In the genomic region with DNA sequence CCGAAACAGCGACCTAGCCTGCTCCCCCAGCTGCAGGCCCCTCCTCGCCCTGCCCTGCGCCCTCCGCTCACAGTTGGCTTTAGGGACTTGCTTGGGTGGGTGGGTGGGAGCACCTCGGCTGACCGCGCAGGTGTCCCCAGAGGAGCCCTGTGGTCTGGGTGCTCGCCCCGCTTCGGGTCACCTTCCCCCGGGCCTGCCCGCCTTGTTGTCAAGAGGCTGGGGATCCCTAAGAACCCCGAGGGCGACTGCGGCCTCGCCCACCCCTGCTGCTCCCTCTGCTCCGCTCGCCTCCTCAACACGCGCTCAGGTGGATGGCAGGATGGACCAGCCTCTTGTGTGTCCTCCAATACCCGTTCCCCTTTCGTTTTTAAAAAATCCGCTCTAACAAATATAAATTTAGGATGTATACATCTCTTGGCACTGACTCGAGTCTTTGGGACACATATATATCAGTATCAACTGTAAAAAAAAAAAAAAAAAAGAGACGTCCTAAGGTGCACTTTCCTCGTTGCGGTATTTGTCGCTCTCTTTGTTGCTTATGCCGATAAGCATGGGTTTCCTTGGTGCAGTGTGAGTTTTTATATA, we compare ENCODE assay signal across 8 mouse cellular contexts. TPM values are rescaled to one million over a fixed set of nuclear protein-coding genes. Genes with fewer than 3 reads are reported as not detected.
A peak's percentile ranks its signal among the peaks of the same experiment; 100 is the strongest.
DNase-seq lines count a peak whose midpoint lies in the region; ATAC-seq and TF ChIP-seq lines count a peak whose summit lies in the region.

No protein-coding gene starts in this region.

- H3K4me3 ChIP-seq in E14TG2a.4 (replicated peaks; ENCODE audit: low read length), result peak overlapping the region; percentile 56; the same call in 1 of the 2 replicates
- H3K4me3 ChIP-seq in forebrain, postnatal 0 days (ENCODE audit: low read depth, low read length), result peak overlapping the region; percentile 36
- peak overlapping the region; percentile 41 for H3K4me3 ChIP-seq in liver, embryonic 16.5 days (ENCODE audit: low read depth, low read length)

- no peaks in the 10 kb centered on the region for H3K36me3 ChIP-seq in E14TG2a.4 (ENCODE audit: insufficient read depth, low read length)
- no peaks in the 10 kb centered on the region for H3K36me3 ChIP-seq in forebrain, postnatal 0 days (ENCODE audit: insufficient read depth)
- H3K36me3 ChIP-seq in liver, embryonic 16.5 days (ENCODE audit: control insufficient read depth, insufficient read depth), result no peaks in the 10 kb centered on the region

- H3K4me1 ChIP-seq in E14TG2a.4 (replicated peaks; ENCODE audit: low read depth, low read length), result peaks cover 44% of the 10 kb centered on the region
- H3K4me1 ChIP-seq in forebrain, postnatal 0 days (ENCODE audit: insufficient read depth), result no peaks in the 10 kb centered on the region
- H3K4me1 ChIP-seq in liver, embryonic 16.5 days (ENCODE audit: control insufficient read depth, low read depth, low read length), result peaks cover 2% of the 10 kb centered on the region

- 6% methylated on average over 26 of the region's 30 CpGs for WGBS in forebrain, postnatal 0 days
- WGBS in liver, embryonic 16.5 days (ENCODE audit: insufficient replicate concordance), result 5% methylated on average over 28 of the region's 30 CpGs

- H3K9me3 ChIP-seq in E14TG2a.4 (ENCODE audit: low read length), result no peaks in the 10 kb centered on the region
- no peaks in the 10 kb centered on the region for H3K9me3 ChIP-seq in forebrain, postnatal 0 days (ENCODE audit: low read length)
- H3K9me3 ChIP-seq in liver, embryonic 16.5 days (replicated peaks; ENCODE audit: control insufficient read depth, low read length), result no peaks in the 10 kb centered on the region

- peak overlapping the region; percentile 61 for H3K9ac ChIP-seq in forebrain, postnatal 0 days
- no peak overlapping the region for H3K9ac ChIP-seq in liver, embryonic 16.5 days (ENCODE audit: low read depth, low read length)

- peak overlapping the region; percentile 60 for H3K4me2 ChIP-seq in forebrain, postnatal 0 days (ENCODE audit: low read depth)
- peak overlapping the region; percentile 36 for H3K4me2 ChIP-seq in liver, embryonic 16.5 days (ENCODE audit: low read depth, low read length)

- no peak for TF ChIP-seq CTCF in E14TG2a.4 (conservative IDR thresholded peaks at IDR 0.05; ENCODE audit: low read length)
- no peak for TF ChIP-seq CTCF in forebrain, postnatal 0 days (IDR thresholded peaks at IDR 0.05; ENCODE audit: low read depth)

- peaks cover 97% of the 10 kb centered on the region for H3K27me3 ChIP-seq in E14TG2a.4 (ENCODE audit: insufficient read depth, low read length)
- peaks cover 37% of the 10 kb centered on the region for H3K27me3 ChIP-seq in forebrain, postnatal 0 days (ENCODE audit: insufficient read depth, low read length)
- H3K27me3 ChIP-seq in liver, embryonic 16.5 days (ENCODE audit: control insufficient read depth, insufficient read depth, low read depth, low read length), result peaks cover 100% of the 10 kb centered on the region

- peak overlapping the region; percentile 15; the same call in 1 of the 2 replicates for H3K27ac ChIP-seq in forebrain, postnatal 0 days (ENCODE audit: low read depth, low read length)
- H3K27ac ChIP-seq in liver, embryonic 16.5 days (ENCODE audit: low read length), result no peak overlapping the region

- peak; percentile 25 to 35 for DNase-seq in cerebellum, postnatal 10 days
- DNase-seq in cerebellum, adult 8-10 months, result no peak
- DNase-seq in forebrain, postnatal 0 days, result peak; percentile 50
- no peak for DNase-seq in cerebellum, adult 9-10 months
- no peak for DNase-seq in gastrocnemius, postnatal 25 days

- ATAC-seq in forebrain, postnatal 0 days, result no peak
- no peak for ATAC-seq in liver, embryonic 16.5 days (ENCODE audit: low read depth)
- no peak for ATAC-seq in megakaryocyte-erythroid progenitor cell, adult 5-6 weeks (replicated peaks; ENCODE audit: low FRiP score, low TSS enrichment, poor library complexity, severe bottlenecking)

RNA-seq across cellular contexts. Expression of gene Dmrta2, which starts 4.9 kb away (rescaled TPM):
- total RNA-seq in forebrain, postnatal 0 days (2014; rRNA removed), result 6.3 and 7.3 TPM in 2 replicates
- 0.87 and 1.4 TPM in 2 replicates for polyA plus RNA-seq in forebrain, postnatal 0 days (2015; fragmentation: Nextera tagmentation; extraction: Ambion mirVana)
- polyA plus RNA-seq in liver, embryonic 16.5 days (2015; fragmentation: Nextera tagmentation; extraction: Ambion mirVana), result 0.04 TPM in 1 of 2 replicates, not detected in the other
- not detected in 2 replicates for total RNA-seq in megakaryocyte-erythroid progenitor cell, adult 5-6 weeks (2014; fragmentation: Nextera tagmentation)
- total RNA-seq in megakaryocyte-erythroid progenitor cell, adult 5-6 weeks (2017), result 0.23 TPM in 1 of 2 replicates, not detected in the other
- not detected for total RNA-seq in gastrocnemius, postnatal 25 days (2021)

Comparison
In these comparisons a context has a peak if more than half of its experiments do, and no peak if none do; other contexts are left out.
1. DNase-seq: peak in cerebellum, postnatal 10 days (2 of 2) and forebrain, postnatal 0 days (single experiment); none in cerebellum, adult 8-10 months (single experiment), cerebellum, adult 9-10 months (single experiment) and gastrocnemius, postnatal 25 days (single experiment).
2. Peak in every context shown above with its lines, with median percentiles within 50 percentile points of each other: H3K4me3 ChIP-seq.